Mouse (Mus musculus) myocyte (in vitro differentiated cells): ENCODE data around the gene Polr1a. TPM values are rescaled to one million over a fixed set of nuclear protein-coding genes. Genes with fewer than 3 reads are reported as not detected.

Source experiments
- H3K27me3 ChIP-seq: one replicate; pipeline ENCODE4 v1.6.1; 2011; ENCODE audit not compliant: control insufficient read depth, insufficient read depth, insufficient read length
- H3K36me3 ChIP-seq: one replicate; pipeline ENCODE4 v1.6.1; 2011; ENCODE audit not compliant: control insufficient read depth, insufficient read depth
- H3K4me2 ChIP-seq: one replicate; pipeline ENCODE4 v1.6.1; 2011; ENCODE audit warnings: low read depth, control low read depth
- H3K4me3 ChIP-seq: one replicate; pipeline ENCODE4 v1.5.1; 2011; ENCODE audit warnings: mild to moderate bottlenecking, control low read depth, moderate library complexity
- H3K79me2 ChIP-seq: one replicate; pipeline ENCODE4 v1.6.1; 2011; ENCODE audit not compliant: control insufficient read depth, insufficient read depth
- H3ac ChIP-seq: one replicate; pipeline ENCODE4 v1.6.1; 2011; ENCODE audit not compliant: control insufficient read depth, insufficient read length
- CEBPB ChIP-seq: IDR thresholded peaks from 2 replicates; pipeline ENCODE4 v1.6.1; 2011; ENCODE audit warnings: mild to moderate bottlenecking, moderate library complexity; ENCODE audit not compliant: poor library complexity, insufficient read depth, severe bottlenecking
- E2F4 ChIP-seq: IDR thresholded peaks from one replicate; pipeline ENCODE4 v1.6.1; 2011; ENCODE audit warnings: mild to moderate bottlenecking, control low read depth, moderate library complexity; ENCODE audit not compliant: insufficient read depth
- MAX ChIP-seq: IDR thresholded peaks from one replicate; pipeline ENCODE4 v1.6.1; 2011; ENCODE audit warnings: low read depth, mild to moderate bottlenecking, control low read depth
- MYOD1 ChIP-seq, 3 experiments: IDR thresholded peaks; one replicate each; pipeline ENCODE4 v1.6.1; 2011; ENCODE audit warnings: control low read depth in 2 of 3, low read depth in 2 of 3, mild to moderate bottlenecking in 2 of 3, moderate library complexity in 1 of 3; ENCODE audit not compliant: insufficient read length in 2 of 3, control insufficient read depth in 1 of 3
- MYOG ChIP-seq, 3 experiments: IDR thresholded peaks; one replicate each; pipeline ENCODE4 v1.6.1; 2011; ENCODE audit warnings: control low read depth in 2 of 3, low read depth in 2 of 3, mild to moderate bottlenecking in 2 of 3; ENCODE audit not compliant: insufficient read length in 2 of 3, control insufficient read depth in 1 of 3, insufficient read depth in 1 of 3
- POLR2A ChIP-seq: IDR thresholded peaks from one replicate; pipeline ENCODE4 v1.6.1; 2011; ENCODE audit warnings: low read depth, mild to moderate bottlenecking, control low read depth, moderate library complexity; ENCODE audit not compliant: insufficient read length
- POLR2AphosphoS2 ChIP-seq: IDR thresholded peaks from one replicate; pipeline ENCODE4 v1.6.1; 2011; ENCODE audit warnings: low read depth, control low read depth; ENCODE audit not compliant: insufficient read length
- REST ChIP-seq: IDR thresholded peaks from one replicate; pipeline ENCODE4 v1.6.1; 2011; ENCODE audit warnings: mild to moderate bottlenecking, control low read depth, moderate library complexity; ENCODE audit not compliant: insufficient read depth, insufficient read length
- SRF ChIP-seq: IDR thresholded peaks from one replicate; pipeline ENCODE4 v1.6.1; 2011; ENCODE audit warnings: low read depth; ENCODE audit not compliant: control insufficient read depth, insufficient read length
- TCF12 ChIP-seq: IDR thresholded peaks from one replicate; pipeline ENCODE4 v1.6.1; 2011; ENCODE audit warnings: mild to moderate bottlenecking, control low read depth; ENCODE audit not compliant: poor library complexity, insufficient read depth, severe bottlenecking
- TCF3 ChIP-seq: IDR thresholded peaks from one replicate; pipeline ENCODE4 v1.6.1; 2011; ENCODE audit warnings: low read depth, control low read depth; ENCODE audit not compliant: insufficient read length
- USF1 ChIP-seq: IDR thresholded peaks from one replicate; pipeline ENCODE4 v1.6.1; 2011; ENCODE audit warnings: low read depth, mild to moderate bottlenecking, control low read depth, moderate library complexity
- polyA plus RNA-seq: library from polyadenylated mRNA; unstranded; fragments of >200 nt; fragmentation: generic; extraction: Trizol; gene quantifications from one replicate; pipeline ENCODE4 v1.2.1, GENCODE M21; 2012; ENCODE audit warnings: missing spikeins

Gene Polr1a
- polyA plus RNA-seq, 1 experiment: 32.8 TPM

DNA sequence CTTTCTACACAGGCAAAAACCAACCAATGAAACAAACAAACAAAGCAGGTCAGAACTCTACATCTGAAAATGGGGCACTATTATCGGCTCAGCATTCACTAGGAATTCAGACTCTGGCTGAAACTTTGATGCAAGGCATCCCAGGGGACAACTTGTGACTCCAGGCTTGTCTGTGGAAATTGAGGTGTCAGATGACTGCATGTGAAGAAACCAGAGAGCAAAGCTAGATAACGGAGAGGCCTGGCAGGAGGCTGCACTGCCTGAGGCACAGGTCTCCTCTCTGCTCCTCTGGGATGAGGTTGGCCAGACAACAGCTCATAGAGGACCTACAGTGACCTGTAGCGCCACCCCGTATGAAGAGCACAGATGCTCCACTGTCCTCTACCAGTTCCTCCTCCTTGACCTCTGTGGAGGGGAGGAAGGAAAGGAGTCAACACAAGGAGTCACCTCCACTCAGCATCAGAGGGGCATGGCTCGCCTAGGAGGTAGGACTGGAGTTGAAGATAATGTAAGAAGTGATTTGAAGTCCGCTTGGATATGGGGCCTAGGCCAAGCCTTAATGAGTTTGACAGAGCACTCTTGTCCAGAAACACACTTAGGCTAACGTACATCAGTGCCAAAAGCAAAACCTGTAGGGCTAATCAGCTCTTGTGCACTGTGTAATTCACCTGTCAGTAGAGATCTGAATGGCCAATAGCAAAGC is 78.8 kb downstream of the Polr1a start:
- Histone ChIP-seq H3K4me3 (no peak overlapping the region), H3K27me3 (no peaks in the 10 kb centered on the region), H3K36me3 (no peaks in the 10 kb centered on the region), H3ac (no peak overlapping the region), H3K4me2 (no peak overlapping the region), H3K79me2 (no peaks in the 10 kb centered on the region)
- no peak for TF ChIP-seq TCF3
- no peak for TF ChIP-seq MYOD1 (IDR thresholded peaks at IDR 0.05; ENCODE audit: control insufficient read depth in 1 of 3, insufficient read length in 2 of 3, low read depth in 2 of 3)
- TF ChIP-seq MAX: no peak
- TF ChIP-seq POLR2AphosphoS2: no peak
- peak in 1 of 3 experiments; percentile 12 for TF ChIP-seq MYOG (IDR thresholded peaks at IDR 0.05; ENCODE audit: control insufficient read depth in 1 of 3, insufficient read depth in 1 of 3, insufficient read length in 2 of 3, low read depth in 2 of 3)

DNA sequence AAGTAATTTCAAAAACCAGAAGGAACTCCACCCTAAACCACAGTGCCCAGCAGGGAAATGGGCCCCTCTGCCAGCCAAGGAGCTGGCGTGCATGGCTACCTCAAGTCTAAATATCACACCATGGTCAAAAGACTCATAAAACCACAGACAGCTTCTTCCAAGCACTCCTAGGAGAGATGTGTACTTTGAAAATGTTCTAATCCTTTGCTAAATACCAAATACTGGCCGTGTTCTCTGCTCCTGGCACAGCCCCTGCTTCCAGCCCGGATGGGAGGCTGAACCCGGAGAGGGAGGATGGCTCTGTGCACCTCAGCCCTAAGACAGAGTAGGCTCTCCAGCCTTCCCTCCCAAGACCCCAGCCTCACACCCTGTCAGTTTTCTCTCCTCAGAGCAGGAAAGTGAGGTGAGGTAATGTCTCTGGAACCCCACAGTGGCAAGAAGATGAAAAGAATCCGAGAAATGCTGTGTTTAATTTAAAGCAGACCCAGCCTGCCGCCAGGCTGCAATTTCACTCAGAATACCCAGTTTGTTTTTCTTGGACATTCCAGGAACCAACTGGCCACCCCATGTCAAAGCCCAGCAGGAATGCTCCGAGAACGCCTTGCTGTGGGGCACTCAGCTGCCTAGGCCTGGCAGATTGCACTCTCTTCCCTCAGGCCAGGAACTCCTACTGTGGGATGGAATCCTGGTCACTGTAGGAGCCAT is 80.9 kb downstream of the Polr1a start:
- Histone ChIP-seq H3K27me3 (no peaks in the 10 kb centered on the region), H3K4me2 (peak overlapping the region; percentile 80), H3K36me3 (no peaks in the 10 kb centered on the region), H3K4me3 (no peak overlapping the region), H3ac (no peak overlapping the region), H3K79me2 (no peaks in the 10 kb centered on the region)
- TF ChIP-seq REST (no peak), TCF12 (peak; percentile 74), MYOG (IDR thresholded peaks at IDR 0.05; ENCODE audit: control insufficient read depth in 1 of 3, insufficient read depth in 1 of 3, insufficient read length in 2 of 3, low read depth in 2 of 3) (peak; percentile 82 to 96 (median 84)), MAX (no peak), E2F4 (no peak), POLR2A (peak; percentile 33), MYOD1 (IDR thresholded peaks at IDR 0.05; ENCODE audit: control insufficient read depth in 1 of 3, insufficient read length in 2 of 3, low read depth in 2 of 3) (peak in 2 of 3 experiments; percentile 86 to 93), CEBPB (no peak; the same call in 1 of the 2 replicates), USF1 (no peak), POLR2AphosphoS2 (no peak), SRF (no peak), TCF3 (peak; percentile 50)

DNA sequence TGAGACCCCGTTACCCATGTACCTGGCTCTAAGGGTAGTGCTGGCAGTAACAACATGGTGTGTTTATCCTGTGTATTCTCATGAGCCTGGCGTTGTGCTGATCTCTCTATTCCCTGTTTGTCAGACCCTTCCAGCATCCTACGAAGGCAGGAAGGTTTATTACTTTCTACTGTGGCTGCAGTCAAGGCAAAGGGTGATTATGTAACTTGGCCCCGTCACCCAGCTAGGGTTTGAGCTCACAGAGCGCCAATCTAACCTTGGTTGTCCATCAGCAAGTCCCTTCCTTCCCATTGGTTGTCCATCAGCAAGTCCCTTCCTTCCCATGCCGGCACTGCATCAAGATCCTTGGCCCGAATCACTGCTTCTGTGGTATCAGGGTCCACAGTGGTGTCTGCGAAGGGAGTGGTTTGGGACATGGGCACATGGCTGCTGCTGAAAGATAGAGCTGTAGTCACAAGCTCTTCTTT is 81.6 kb downstream of the Polr1a start:
- no peaks in the 10 kb centered on the region for H3K79me2 ChIP-seq
- no peak overlapping the region for H3K4me3 ChIP-seq
- no peaks in the 10 kb centered on the region for H3K36me3 ChIP-seq
- peak; percentile 70 for TF ChIP-seq CEBPB
- no peak for TF ChIP-seq E2F4
- peak overlapping the region; percentile 80 for H3K4me2 ChIP-seq
- H3K27me3 ChIP-seq: no peaks in the 10 kb centered on the region
- H3ac ChIP-seq: no peak overlapping the region

DNA sequence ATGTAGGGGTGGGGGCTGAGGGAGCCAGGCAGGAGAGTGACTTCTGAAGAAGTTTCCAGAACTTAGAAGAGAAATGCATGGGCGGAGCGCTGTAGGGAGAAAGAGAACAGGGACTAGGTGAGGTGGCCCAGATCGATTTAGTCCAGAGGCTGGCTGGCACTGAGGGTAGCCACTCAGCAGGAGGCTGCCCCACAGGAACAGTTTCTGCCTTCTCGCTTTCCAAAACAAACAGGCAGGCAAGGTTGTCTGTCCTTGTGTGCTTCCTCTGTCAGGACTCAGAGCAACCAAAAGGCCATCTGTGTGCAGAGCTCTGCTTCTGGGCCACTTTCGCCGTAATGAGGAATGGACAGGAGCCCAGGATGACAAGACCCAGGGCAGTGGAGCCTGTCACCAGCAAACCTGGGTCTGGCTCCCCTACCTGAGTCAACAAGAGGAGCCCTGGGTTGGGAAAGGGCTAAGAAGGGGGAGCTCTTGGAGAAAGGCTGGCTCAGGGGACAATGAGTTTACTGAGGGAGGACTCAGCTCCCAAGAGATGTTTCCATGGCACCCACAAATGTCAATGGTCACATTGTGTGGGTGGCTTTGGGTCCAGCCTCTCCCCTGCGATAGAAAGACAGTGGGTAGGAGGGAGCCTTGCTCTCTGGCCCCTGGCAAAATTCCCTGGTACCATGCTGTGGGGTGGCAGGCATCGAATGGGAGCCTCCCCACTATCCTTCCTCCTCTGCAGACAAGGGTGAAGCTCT is 82.5 kb downstream of the Polr1a start:
- Histone ChIP-seq H3K4me2 (peak overlapping the region; percentile 80), H3ac (no peak overlapping the region), H3K36me3 (no peaks in the 10 kb centered on the region), H3K27me3 (no peaks in the 10 kb centered on the region), H3K4me3 (no peak overlapping the region), H3K79me2 (no peaks in the 10 kb centered on the region)
- no peak for TF ChIP-seq REST
- no peak for TF ChIP-seq MYOG (IDR thresholded peaks at IDR 0.05; ENCODE audit: control insufficient read depth in 1 of 3, insufficient read depth in 1 of 3, insufficient read length in 2 of 3, low read depth in 2 of 3)
- peak; percentile 62; the same call in 1 of the 2 replicates for TF ChIP-seq CEBPB

DNA sequence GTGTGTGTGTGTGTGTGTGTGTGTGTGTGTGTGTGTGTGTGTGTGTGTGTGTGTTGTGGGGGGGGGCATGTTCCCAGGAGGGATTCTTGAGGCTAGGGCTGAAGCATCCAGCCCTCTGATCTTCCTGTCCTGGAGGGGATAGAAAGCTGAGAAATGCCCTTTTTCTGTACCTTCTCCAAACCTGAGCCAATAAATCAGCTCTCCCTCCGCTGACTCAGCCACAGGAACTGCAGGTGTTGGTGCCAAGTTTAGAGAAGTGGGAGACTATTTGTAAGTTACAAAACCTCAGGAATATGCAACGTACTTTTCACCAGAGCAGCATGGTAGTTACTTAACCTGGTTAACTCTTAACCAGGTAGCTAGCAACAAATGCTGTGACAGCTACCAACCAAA is 83.1 kb downstream of the Polr1a start:
- Histone ChIP-seq H3K4me3 (no peak overlapping the region), H3K4me2 (peak overlapping the region; percentile 31), H3K36me3 (no peaks in the 10 kb centered on the region), H3ac (no peak overlapping the region), H3K79me2 (no peaks in the 10 kb centered on the region), H3K27me3 (no peaks in the 10 kb centered on the region)
- no peak for TF ChIP-seq MYOG (IDR thresholded peaks at IDR 0.05; ENCODE audit: control insufficient read depth in 1 of 3, insufficient read depth in 1 of 3, insufficient read length in 2 of 3, low read depth in 2 of 3)
- TF ChIP-seq E2F4: no peak
- TF ChIP-seq USF1: no peak
- no peak for TF ChIP-seq TCF3
- no peak for TF ChIP-seq SRF
- TF ChIP-seq POLR2AphosphoS2: no peak
